Mouse (Mus musculus) intestine, embryonic 14.5 days (tissue): ENCODE measurements around the gene Timm29. TPM values are rescaled to one million over a fixed set of nuclear protein-coding genes. Genes with fewer than 3 reads are reported as not detected.

Experiments used
- ATAC-seq: fragments of 200-750 bp; cut with Nextera tagmentation; replicated peaks from 2 replicates; pipeline ENCODE4 v1.8.0; 2017; ENCODE audit warnings: low read depth, moderate number of reproducible peaks, moderate TSS enrichment, moderate library complexity; ENCODE audit not compliant: low FRiP score, low TSS enrichment
- DNase-seq: peaks from one replicate; pipeline ENCODE4 v3.0.0-alpha.2; 2018; ENCODE audit warnings: low spot score
- H3K27ac ChIP-seq: fragments of 300-500 bp; sonication (generic); 2 replicates; pipeline ENCODE4 v1.5.1; 2014; ENCODE audit warnings: low read depth, mild to moderate bottlenecking, control low read depth
- H3K27me3 ChIP-seq: fragments of 300-500 bp; sonication (generic); replicated peaks from 2 replicates; pipeline ENCODE4 v1.6.1; 2014; ENCODE audit warnings: low read length, control low read depth; ENCODE audit not compliant: control insufficient read depth, insufficient read depth
- H3K36me3 ChIP-seq: fragments of 300-500 bp; sonication (generic); 2 replicates; pipeline ENCODE4 v1.6.1; 2014; ENCODE audit warnings: low read length, control low read depth; ENCODE audit not compliant: control insufficient read depth, insufficient read depth
- H3K4me1 ChIP-seq: fragments of 300-500 bp; sonication (generic); replicated peaks from 2 replicates; pipeline ENCODE4 v1.6.1; 2014; ENCODE audit warnings: low read length, control low read depth, mixed read lengths; ENCODE audit not compliant: control insufficient read depth, insufficient read depth
- H3K4me2 ChIP-seq: fragments of 300-500 bp; sonication (generic); 2 replicates; pipeline ENCODE4 v1.6.1; 2014; ENCODE audit warnings: low read length
- H3K4me3 ChIP-seq: fragments of 300-500 bp; sonication (generic); 2 replicates; pipeline ENCODE4 v1.5.1; 2014; ENCODE audit warnings: low read depth, low read length, control low read depth, mixed read lengths
- H3K9ac ChIP-seq: fragments of 300-500 bp; sonication (generic); 2 replicates; pipeline ENCODE4 v1.6.1; 2014; ENCODE audit warnings: mild to moderate bottlenecking, low read length
- H3K9me3 ChIP-seq: fragments of 300-500 bp; sonication (generic); 2 replicates; pipeline ENCODE4 v1.6.1; 2016; ENCODE audit warnings: low read length, control low read depth; ENCODE audit not compliant: control insufficient read depth
- whole genome bisulfite sequencing: fragments of 180-500 bp; shearing (Covaris S2); extraction: QIAGEN DNeasy Blood & Tissue Kit; methylation state at CpG from one replicate; pipeline ENCODE4 v1.1.7; 2014; 5-methylcytosine and 5-hydroxymethylcytosine counted together
- polyA plus RNA-seq: library from polyadenylated mRNA; unstranded; fragments of >200 nt; fragmentation: Nextera tagmentation; extraction: Ambion mirVana; gene quantifications from 2 replicates; pipeline ENCODE4 v1.2.1, GENCODE M21; 2014

Timm29 gene
- polyA plus RNA-seq, 1 experiment from 2014 or later, result 32.7 TPM

DNA sequence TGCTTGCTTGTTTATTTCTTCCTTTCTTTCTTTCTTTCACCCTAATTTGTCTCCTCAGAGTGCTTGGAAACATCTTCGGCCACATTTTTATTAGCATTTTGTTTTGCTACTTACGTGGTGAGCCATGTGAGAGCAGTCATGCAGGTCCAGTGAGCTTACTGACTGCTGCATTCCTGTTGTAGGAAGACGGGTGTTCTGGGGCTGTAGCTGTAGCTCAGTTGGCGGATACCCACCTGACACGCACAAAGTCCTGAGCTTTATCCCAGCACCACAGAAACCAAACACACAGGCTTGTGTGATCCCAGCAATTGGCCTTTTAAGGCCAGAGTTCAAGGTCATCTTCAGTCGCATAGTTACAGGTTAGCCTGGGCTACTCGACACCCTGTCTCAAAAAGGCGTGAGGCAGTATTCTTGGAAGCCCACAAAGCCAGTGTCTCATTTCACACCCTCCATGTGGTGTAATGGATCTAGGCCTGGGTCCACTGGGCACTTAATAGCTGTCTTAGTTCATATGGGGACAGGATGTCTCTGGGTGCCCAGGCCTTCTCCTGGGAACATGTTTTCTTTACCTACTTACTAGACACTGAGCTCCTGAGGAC is 23.8 kb upstream of the Timm29 start:
- ATAC-seq, result no peak
- no peaks in the 10 kb centered on the region for H3K9me3 ChIP-seq
- 85% methylated on average over 8 of the region's 8 CpGs for WGBS
- no peak overlapping the region for H3K4me2 ChIP-seq
- H3K27ac ChIP-seq, result no peak overlapping the region
- no peak overlapping the region for H3K4me3 ChIP-seq
- 0 out of 2 replicates have a peak, but pooled peaks cover 3% of the 10 kb centered on the region for H3K4me1 ChIP-seq
- DNase-seq, result no peak
- no peaks in the 10 kb centered on the region for H3K27me3 ChIP-seq
- H3K9ac ChIP-seq, result no peak overlapping the region
- peaks cover 44% of the 10 kb centered on the region for H3K36me3 ChIP-seq

DNA sequence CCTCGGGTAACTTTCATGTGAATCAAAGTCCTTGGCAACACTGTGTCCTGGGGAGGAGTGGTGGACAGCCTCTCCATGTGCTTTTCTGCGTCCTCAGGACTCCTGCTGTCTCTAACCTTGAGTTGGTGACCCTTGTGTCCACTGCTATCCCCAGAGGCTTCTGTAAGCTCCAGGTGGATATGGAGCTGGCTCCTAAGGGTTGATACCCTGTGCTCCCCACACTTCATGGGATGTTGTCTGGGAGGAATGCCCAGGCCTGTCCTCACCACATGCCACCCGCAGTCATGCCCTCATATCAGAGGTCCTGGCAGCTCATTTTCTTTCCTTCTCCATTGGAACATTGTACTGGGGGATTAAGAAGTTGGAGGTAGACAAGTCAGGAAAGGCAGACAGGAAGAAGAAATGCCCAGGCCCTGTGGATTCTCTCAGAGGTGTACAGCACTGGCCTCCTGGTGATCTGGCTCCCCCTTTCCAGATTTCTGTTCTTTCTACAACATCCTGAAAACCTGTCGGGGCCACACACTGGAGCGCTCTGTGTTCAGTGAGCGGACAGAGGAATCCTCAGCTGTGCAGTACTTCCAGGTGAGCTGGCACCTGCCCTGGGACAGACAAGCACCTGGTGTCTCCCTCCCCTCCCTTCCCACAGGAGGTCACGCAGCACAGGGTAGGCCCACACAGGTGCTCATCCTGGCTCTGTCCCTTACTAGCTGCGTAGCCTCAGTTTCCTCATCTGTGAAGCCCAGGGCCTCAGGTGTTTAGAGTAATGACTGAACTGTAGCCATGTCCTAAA is 18.3 kb upstream of the Timm29 start:
- Histone ChIP-seq H3K27me3 (no peaks in the 10 kb centered on the region), H3K27ac (no peak overlapping the region), H3K9ac (no peak overlapping the region), H3K4me2 (no peak overlapping the region), H3K9me3 (no peaks in the 10 kb centered on the region), H3K4me3 (no peak overlapping the region), H3K4me1 (no peaks in the 10 kb centered on the region), H3K36me3 (peaks cover 98% of the 10 kb centered on the region)
- WGBS, result 89% methylated on average over 8 of the region's 8 CpGs
- DNase-seq, result no peak
- no peak for ATAC-seq

DNA sequence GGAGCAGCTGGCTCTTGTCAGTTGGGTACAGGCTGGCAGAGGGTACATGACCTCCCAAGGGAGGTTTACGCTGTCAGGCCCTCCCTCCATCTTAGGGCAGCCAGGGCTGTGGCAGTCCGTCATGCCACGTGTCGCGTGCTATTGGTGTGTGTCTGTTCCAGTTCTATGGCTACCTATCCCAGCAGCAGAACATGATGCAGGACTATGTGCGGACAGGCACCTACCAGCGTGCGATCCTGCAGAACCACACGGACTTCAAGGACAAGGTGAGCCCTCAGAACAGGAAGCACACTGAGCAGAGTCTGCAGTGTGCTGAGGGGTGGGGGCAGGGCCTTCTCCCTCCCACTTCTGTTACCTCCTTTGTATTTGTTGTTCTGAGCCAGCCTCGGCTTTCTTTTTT is 17.3 kb upstream of the Timm29 start:
- Histone ChIP-seq H3K36me3 (peaks cover 98% of the 10 kb centered on the region), H3K27me3 (no peaks in the 10 kb centered on the region), H3K4me1 (no peaks in the 10 kb centered on the region), H3K27ac (no peak overlapping the region), H3K9ac (no peak overlapping the region), H3K4me2 (no peak overlapping the region), H3K4me3 (no peak overlapping the region), H3K9me3 (no peaks in the 10 kb centered on the region)
- DNase-seq (no peak), ATAC-seq (no peak)
- 91% methylated on average over 10 of the region's 10 CpGs for WGBS

GRCm38 (mm10) chr9:21576286-21576685 is 16.2 kb upstream of the Timm29 start:
- H3K9me3 ChIP-seq, result no peaks in the 10 kb centered on the region
- H3K27me3 ChIP-seq, result no peaks in the 10 kb centered on the region
- no peak overlapping the region for H3K27ac ChIP-seq
- H3K4me2 ChIP-seq, result no peak overlapping the region
- H3K9ac ChIP-seq, result no peak overlapping the region
- WGBS, result 95% methylated on average over 1 of the region's 1 CpGs
- peaks cover 98% of the 10 kb centered on the region for H3K36me3 ChIP-seq
- no peaks in the 10 kb centered on the region for H3K4me1 ChIP-seq
- no peak for ATAC-seq
- H3K4me3 ChIP-seq, result no peak overlapping the region
- DNase-seq, result no peak

DNA sequence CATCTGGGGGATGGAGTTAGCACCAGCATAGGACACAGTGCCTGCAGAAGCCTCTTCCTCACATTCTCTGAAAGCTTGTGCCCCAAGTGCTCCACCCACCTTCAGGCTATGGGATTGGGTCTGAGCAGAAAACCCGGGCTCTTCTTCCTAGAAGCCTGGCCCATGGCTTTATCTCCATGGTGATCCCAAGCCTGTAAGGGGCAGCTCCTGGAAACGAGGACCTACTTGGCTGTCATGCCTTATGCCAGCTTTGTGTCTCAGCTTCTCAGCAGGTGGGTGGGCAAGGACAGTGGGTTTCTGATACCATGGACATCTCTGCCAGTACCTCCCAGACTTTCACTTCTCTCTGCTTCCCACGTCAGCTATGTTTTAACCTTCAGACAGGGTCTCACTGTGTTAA is 14.3 kb upstream of the Timm29 start:
- no peak overlapping the region for H3K4me2 ChIP-seq
- H3K27me3 ChIP-seq, result no peaks in the 10 kb centered on the region
- H3K36me3 ChIP-seq, result peaks cover 97% of the 10 kb centered on the region
- ATAC-seq, result no peak
- no peak overlapping the region for H3K4me3 ChIP-seq
- no peak overlapping the region for H3K9ac ChIP-seq
- H3K27ac ChIP-seq, result no peak overlapping the region
- 83% methylated on average over 3 of the region's 3 CpGs for WGBS
- DNase-seq, result no peak
- H3K9me3 ChIP-seq, result no peaks in the 10 kb centered on the region
- no peaks in the 10 kb centered on the region for H3K4me1 ChIP-seq

GRCm38 (mm10) chr9:21585401-21585800 is 7.1 kb upstream of the Timm29 start:
- Histone ChIP-seq H3K27ac (no peak overlapping the region), H3K36me3 (peaks cover 97% of the 10 kb centered on the region), H3K4me2 (no peak overlapping the region), H3K9me3 (no peaks in the 10 kb centered on the region), H3K9ac (no peak overlapping the region), H3K4me3 (no peak overlapping the region), H3K27me3 (no peaks in the 10 kb centered on the region), H3K4me1 (no peaks in the 10 kb centered on the region)
- WGBS, result 95% methylated on average over 1 of the region's 1 CpGs
- ATAC-seq, result no peak
- DNase-seq, result no peak

- H3K36me3 ChIP-seq, result peaks cover 80% of the 10 kb centered on the region
- WGBS, result 89% methylated on average over 23 of the region's 23 CpGs
- no peaks in the 10 kb centered on the region for H3K27me3 ChIP-seq
- H3K4me2 ChIP-seq, result no peak overlapping the region
- H3K9me3 ChIP-seq, result no peaks in the 10 kb centered on the region
- H3K4me1 ChIP-seq, result peaks cover 7% of the 10 kb centered on the region; the same call in 1 of the 2 replicates
- H3K4me3 ChIP-seq, result no peak overlapping the region
- no peak overlapping the region for H3K9ac ChIP-seq
- ATAC-seq (no peak), DNase-seq (no peak)
- H3K27ac ChIP-seq, result no peak overlapping the region
Measured at GRCm38 (mm10) chr9:21587678-21588349, 4.7 kb upstream of the Timm29 start.

- no peaks in the 10 kb centered on the region for H3K9me3 ChIP-seq
- no peak overlapping the region for H3K4me3 ChIP-seq
- no peak overlapping the region for H3K4me2 ChIP-seq
- H3K4me1 ChIP-seq, result peaks cover 7% of the 10 kb centered on the region; the same call in 1 of the 2 replicates
- DNase-seq (no peak), ATAC-seq (no peak)
- H3K9ac ChIP-seq, result no peak overlapping the region
- H3K27me3 ChIP-seq, result no peaks in the 10 kb centered on the region
- 89% methylated on average over 8 of the region's 8 CpGs for WGBS
- no peak overlapping the region for H3K27ac ChIP-seq
- peaks cover 75% of the 10 kb centered on the region for H3K36me3 ChIP-seq
Measured at GRCm38 (mm10) chr9:21588350-21588749, 4.2 kb upstream of the Timm29 start.
